Mouse (Mus musculus) embryonic fibroblast, embryonic 13.5 days (primary cell): ENCODE measurements around the gene Tnfrsf19.

Experiments used
- CTCF ChIP-seq: IDR thresholded peaks from 2 replicates; pipeline ENCODE4 v1.5.1; 2011; ENCODE audit warnings: mild to moderate bottlenecking, control low read depth, low read length, moderate library complexity, borderline replicate concordance; ENCODE audit not compliant: insufficient read depth
- POLR2A ChIP-seq: IDR thresholded peaks from 2 replicates; pipeline ENCODE4 v1.6.1; 2011; ENCODE audit warnings: low read depth, mild to moderate bottlenecking, control low read depth, low read length, moderate library complexity

- TF ChIP-seq CTCF (no peak), POLR2A (no peak)
Measured at GRCm38 (mm10) chr14:60964016-60964810, 82.1 kb downstream of the Tnfrsf19 start.
